Mouse (Mus musculus) cerebellum, adult 2 months (tissue): Measurements from ENCODE around the gene Nup188. TPM values are rescaled to one million over a fixed set of nuclear protein-coding genes. Genes with fewer than 3 reads are reported as not detected.
A peak's percentile ranks its signal among the peaks of the same experiment; 100 is the strongest.

ENCODE experiments used
- DNase-seq, 2 experiments: peaks; one replicate each; pipeline ENCODE4 v3.0.0; 2021
- H3K27ac ChIP-seq: fragments of 200-500 bp; 2 replicates; pipeline ENCODE4 v1.5.1; 2012; ENCODE audit warnings: low read length, control low read depth, inconsistent platforms; ENCODE audit not compliant: insufficient read depth
- H3K27me3 ChIP-seq: fragments of 200-500 bp; 2 replicates; pipeline ENCODE4 v1.6.1; 2012; ENCODE audit warnings: inconsistent platforms, mild to moderate bottlenecking, low read length, moderate library complexity; ENCODE audit not compliant: control insufficient read depth, insufficient read depth
- H3K4me1 ChIP-seq: fragments of 200-500 bp; 2 replicates; pipeline ENCODE4 v1.6.1; 2011; ENCODE audit warnings: low read length; ENCODE audit not compliant: control insufficient read depth, insufficient read depth
- H3K4me3 ChIP-seq: fragments of 200-500 bp; replicated peaks from 2 replicates; pipeline ENCODE3; 2011; ENCODE audit warnings: mild to moderate bottlenecking, low read depth, low read length, control low read depth; ENCODE audit not compliant: insufficient read depth
- CTCF ChIP-seq: fragments of 200-500 bp; IDR thresholded peaks from 2 replicates; pipeline ENCODE4 v1.5.1; 2011; ENCODE audit warnings: low read depth, mild to moderate bottlenecking, control low read depth, low read length, moderate library complexity, borderline replicate concordance; ENCODE audit not compliant: insufficient read depth
- POLR2A ChIP-seq: fragments of 200-500 bp; IDR thresholded peaks from 2 replicates; pipeline ENCODE4 v1.6.1; 2011; ENCODE audit warnings: low read length, control low read depth, borderline replicate concordance; ENCODE audit not compliant: insufficient read depth
- WGBS: fragments of 180-500 bp; shearing (Covaris S2); methylation state at CpG from one replicate; pipeline ENCODE4 v1.1.7; 2018; 5-methylcytosine and 5-hydroxymethylcytosine counted together
- polyA plus RNA-seq: library from polyadenylated mRNA; depleted of rRNA; stranded (reverse); fragments of >200 nt; gene quantifications from 2 replicates; pipeline ENCODE4 v1.2.3, GENCODE M21; 2012; rRNA removed

Nup188 gene
- 19.4 and 22.9 TPM in 2 replicates for polyA plus RNA-seq

- Histone ChIP-seq H3K27ac (peak within 1 kb of the TSS; percentile 11; the same call in 1 of the 2 replicates), H3K27me3 (no peaks in the 10 kb centered on the region), H3K4me3 (peak within 1 kb of the TSS; percentile 89), H3K4me1 (peaks cover 10% of the 10 kb centered on the region)
- TF ChIP-seq POLR2A (peak; percentile 95), CTCF (no peak)
- under 1% methylated on average over 64 of the region's 68 CpGs for WGBS
- peak; percentile 94 to 96 for DNase-seq
Observed at GRCm38 (mm10) chr2:30286192-30287026, at the start of gene Nup188, which contains the start of gene Dolk. Nup188 (plus strand) TSS chr2:30286397. Dolk (minus strand) TSS chr2:30286334.

- peaks cover 27% of the 10 kb centered on the region for H3K4me1 ChIP-seq
- H3K27me3 ChIP-seq: no peaks in the 10 kb centered on the region
- DNase-seq: no peak
- TF ChIP-seq POLR2A (no peak), CTCF (no peak)
- peak overlapping the region; percentile 74 for H3K4me3 ChIP-seq
- 2% methylated on average over 18 of the region's 18 CpGs for WGBS
- H3K27ac ChIP-seq: peak overlapping the region; percentile 48
Observed at GRCm38 (mm10) chr2:30236426-30237198, 49.6 kb upstream of the Nup188 start.

- Histone ChIP-seq H3K4me3 (peak within 1 kb of the TSS; percentile 74), H3K4me1 (peaks cover 27% of the 10 kb centered on the region), H3K27ac (peak within 1 kb of the TSS; percentile 72), H3K27me3 (no peaks in the 10 kb centered on the region)
- peak; percentile 100 for DNase-seq
- TF ChIP-seq CTCF (peak; percentile 24; the same call in 1 of the 2 replicates), POLR2A (peak; percentile 62; the same call in 1 of the 2 replicates)
- under 1% methylated on average over 59 of the region's 67 CpGs for WGBS
Observed at GRCm38 (mm10) chr2:30237199-30237880, 48.9 kb upstream of the Nup188 start, which contains the start of gene Lrrc8a. Lrrc8a (plus strand) TSS chr2:30237715.

GRCm38 (mm10) chr2:30237881-30238280, 48.3 kb upstream of the Nup188 start:
- H3K27ac ChIP-seq: peak overlapping the region; percentile 72
- no peak for TF ChIP-seq POLR2A
- no peak for TF ChIP-seq CTCF
- H3K27me3 ChIP-seq: no peaks in the 10 kb centered on the region
- peak overlapping the region; percentile 74 for H3K4me3 ChIP-seq
- no peak for DNase-seq
- under 1% methylated on average over 41 of the region's 42 CpGs for WGBS
- H3K4me1 ChIP-seq: peaks cover 33% of the 10 kb centered on the region

GRCm38 (mm10) chr2:30238906-30239465, 47.2 kb upstream of the Nup188 start:
- 51% methylated on average over 3 of the region's 3 CpGs for WGBS
- Histone ChIP-seq H3K4me3 (peak overlapping the region; percentile 74), H3K27me3 (no peaks in the 10 kb centered on the region), H3K4me1 (peaks cover 41% of the 10 kb centered on the region), H3K27ac (peak overlapping the region; percentile 76; the same call in 1 of the 2 replicates)
- no peak for TF ChIP-seq POLR2A
- TF ChIP-seq CTCF: no peak
- no peak for DNase-seq

- Histone ChIP-seq H3K4me3 (peak overlapping the region; percentile 32), H3K27me3 (no peaks in the 10 kb centered on the region), H3K4me1 (peaks cover 47% of the 10 kb centered on the region), H3K27ac (peak overlapping the region; percentile 55; the same call in 1 of the 2 replicates)
- DNase-seq: peak in 1 of 2 experiments; percentile 21
- TF ChIP-seq POLR2A: no peak
- no peak for TF ChIP-seq CTCF
- WGBS: 34% methylated on average over 4 of the region's 4 CpGs
Observed at GRCm38 (mm10) chr2:30239777-30240176, 46.4 kb upstream of the Nup188 start.

GRCm38 (mm10) chr2:30240267-30240666, 45.9 kb upstream of the Nup188 start, which contains the start of gene Gm28035:
Gm28035 (plus strand) TSS chr2:30240567.
- Histone ChIP-seq H3K27ac (peak within 1 kb of the TSS; percentile 55; the same call in 1 of the 2 replicates), H3K4me1 (peaks cover 50% of the 10 kb centered on the region), H3K4me3 (peak within 1 kb of the TSS; percentile 32), H3K27me3 (no peaks in the 10 kb centered on the region)
- DNase-seq: no peak
- 87% methylated on average over 2 of the region's 2 CpGs for WGBS
- no peak for TF ChIP-seq CTCF
- TF ChIP-seq POLR2A: no peak
